Mouse (Mus musculus) liver, postnatal 0 days (tissue): ENCODE data around the gene Eloa.

Source experiments
- CTCF ChIP-seq: sonication (generic); IDR thresholded peaks from 2 replicates; pipeline ENCODE4 v1.5.1; 2016; ENCODE audit warnings: antibody characterized with exemption, low read depth
- EP300 ChIP-seq: IDR thresholded peaks from 2 replicates; pipeline ENCODE4 v1.6.1; 2016; ENCODE audit warnings: antibody characterized with exemption, low read depth, mild to moderate bottlenecking

DNA sequence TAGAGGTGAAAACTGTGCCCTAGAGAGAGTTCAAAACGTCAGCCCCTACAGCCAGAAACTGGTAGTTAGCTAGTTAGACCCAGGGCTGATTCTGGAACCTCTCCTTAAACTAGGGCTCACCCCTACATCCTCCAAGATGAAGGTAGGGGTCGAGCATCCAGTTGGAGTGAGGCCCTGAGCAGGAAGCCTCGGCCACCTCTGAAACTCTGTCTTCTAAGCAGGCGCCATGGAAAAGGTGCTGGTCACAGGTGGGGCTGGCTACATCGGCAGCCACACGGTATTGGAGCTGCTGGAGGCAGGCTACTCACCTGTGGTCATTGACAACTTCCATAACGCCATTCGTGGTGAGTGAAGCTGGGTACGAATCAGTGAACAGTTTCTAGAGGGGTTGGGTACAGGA lies 56.5 kb downstream of the Eloa start:
- TF ChIP-seq CTCF (no peak), EP300 (no peak)
